In the genomic region with DNA sequence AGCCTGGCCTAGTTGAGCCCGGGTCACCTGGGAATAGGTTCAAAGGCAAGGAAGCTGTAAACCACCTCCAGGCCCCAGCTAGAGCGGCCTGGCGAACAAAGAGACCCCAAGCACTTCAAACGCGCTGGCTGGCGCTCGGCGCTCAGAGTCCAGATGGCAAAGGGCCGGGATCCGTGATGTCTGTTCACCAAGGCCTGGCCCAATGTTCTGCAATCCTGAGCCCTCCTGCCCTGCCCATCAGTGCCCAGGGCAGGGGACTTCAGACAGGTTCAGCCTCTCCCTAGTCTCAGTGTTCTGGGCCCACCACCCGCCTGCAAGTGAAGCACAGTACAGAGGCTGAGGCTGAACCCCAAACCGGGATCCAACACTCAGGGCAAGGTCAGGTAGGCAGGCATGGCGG, we compare ENCODE assay signal across 10 mouse cellular contexts. TPM values are rescaled to one million over a fixed set of nuclear protein-coding genes. Genes with fewer than 3 reads are reported as not detected.
DNase-seq lines count a peak whose midpoint lies in the region; ATAC-seq and TF ChIP-seq lines count a peak whose summit lies in the region.
"Had no signal": no experiment of that assay in that cellular context is flagged by ENCODE, and none has a peak within 500 bp of the region (broad histone marks: within the 10 kb centered on the region; RNA-seq: fewer than 3 reads in every experiment).

No protein-coding gene starts in this region.

- H3K4me2 ChIP-seq in heart, embryonic 16.5 days (ENCODE audit: low read depth, low read length), result peak overlapping the region; percentile 86
- H3K4me2 ChIP-seq in hindbrain, postnatal 0 days (ENCODE audit: low read depth, low read length), result peak overlapping the region; percentile 83; the same call in 1 of the 2 replicates

- H3K4me1 ChIP-seq in heart, embryonic 16.5 days (ENCODE audit: control insufficient read depth, insufficient read depth, low read length), result peaks cover 6% of the 10 kb centered on the region; the same call in 1 of the 2 replicates
- H3K4me1 ChIP-seq in cortical plate, adult 2 months (ENCODE audit: control insufficient read depth, insufficient read depth, low read length), result no peaks in the 10 kb centered on the region
- no peaks in the 10 kb centered on the region for H3K4me1 ChIP-seq in hindbrain, postnatal 0 days (ENCODE audit: insufficient read depth, low read length)

- TF ChIP-seq CTCF in cortical plate, adult 2 months (IDR thresholded peaks at IDR 0.05; ENCODE audit: extremely low read depth, insufficient read depth, low read length), result no peak
- TF ChIP-seq CTCF in hindbrain, postnatal 0 days (IDR thresholded peaks at IDR 0.05; ENCODE audit: low read depth), result no peak

- no peaks in the 10 kb centered on the region for H3K9me3 ChIP-seq in heart, embryonic 16.5 days (replicated peaks; ENCODE audit: control insufficient read depth, low read length)
- H3K9me3 ChIP-seq in hindbrain, postnatal 0 days (ENCODE audit: low read length), result no peaks in the 10 kb centered on the region

- no peaks in the 10 kb centered on the region for H3K36me3 ChIP-seq in heart, embryonic 16.5 days (ENCODE audit: control insufficient read depth, insufficient read depth)
- H3K36me3 ChIP-seq in hindbrain, postnatal 0 days (ENCODE audit: insufficient read depth, low read length), result no peaks in the 10 kb centered on the region

- no peak for DNase-seq in heart, adult 8-10 months (ENCODE audit: low spot score)
- no peak for DNase-seq in hindbrain, postnatal 0 days (ENCODE audit: low spot score)
- peak; percentile 60 for DNase-seq in neural tube, embryonic 10.5 days (ENCODE audit: extremely low spot score, low spot score)
- DNase-seq in left cerebral cortex, adult 11 months (ENCODE audit: low spot score), result no peak
- DNase-seq in adrenal gland, postnatal 4 days (ENCODE audit: low spot score in 2 of 2), result no peak
- no peak for DNase-seq in thymus, postnatal 25 days

- no peak for ATAC-seq in heart, embryonic 16.5 days (replicated peaks; ENCODE audit: extremely low read depth, insufficient read depth, low FRiP score)
- no peak for ATAC-seq in hindbrain, postnatal 0 days
- ATAC-seq: Patski had no signal

- H3K27ac ChIP-seq in heart, embryonic 16.5 days (ENCODE audit: low read length), result no peak overlapping the region
- no peak overlapping the region for H3K27ac ChIP-seq in cortical plate, adult 2 months (ENCODE audit: insufficient read depth, low read length)
- H3K27ac ChIP-seq in hindbrain, postnatal 0 days, result no peak overlapping the region

- H3K4me3 ChIP-seq in heart, embryonic 16.5 days (ENCODE audit: low read length), result peak overlapping the region; percentile 57
- H3K4me3 ChIP-seq in cortical plate, adult 2 months (ENCODE audit: insufficient read depth, low read length), result peak overlapping the region; percentile 67; the same call in 1 of the 2 replicates
- peak overlapping the region; percentile 41; the same call in 1 of the 2 replicates for H3K4me3 ChIP-seq in hindbrain, postnatal 0 days (ENCODE audit: low read length)
- H3K4me3 ChIP-seq: erythroblast, embryonic 14.5 days had no signal

- TF ChIP-seq POLR2A in cortical plate, adult 2 months (IDR thresholded peaks at IDR 0.05; ENCODE audit: extremely low read depth, insufficient read depth, low read length), result no peak

- H3K27me3 ChIP-seq in heart, embryonic 16.5 days (ENCODE audit: control insufficient read depth, insufficient read depth, low read length), result peaks cover 52% of the 10 kb centered on the region
- peaks cover 36% of the 10 kb centered on the region for H3K27me3 ChIP-seq in hindbrain, postnatal 0 days (ENCODE audit: insufficient read depth, low read length)

- WGBS in heart, embryonic 16.5 days, result 54% methylated on average over 13 of the region's 13 CpGs
- WGBS in hindbrain, postnatal 0 days, result 28% methylated on average over 13 of the region's 13 CpGs

- H3K9ac ChIP-seq in heart, embryonic 16.5 days (ENCODE audit: low read length), result no peak overlapping the region
- H3K9ac ChIP-seq in hindbrain, postnatal 0 days (replicated peaks; ENCODE audit: low read length), result no peak overlapping the region

RNA-seq across cellular contexts. Expression of gene Twist2, which starts 0.9 kb away (rescaled TPM):
- 2.1 and 2.6 TPM in 2 replicates for polyA plus RNA-seq in heart, embryonic 16.5 days (2015; fragmentation: Nextera tagmentation; extraction: Ambion mirVana)
- 1 to 10 TPM in 3 of 4 experiments, under 1 TPM in 1; 1.00 to 1.8 (median 1.2) TPM for total RNA-seq in heart, adult 8-10 months (2022)
- 1.2 and 1.6 TPM in 2 replicates for polyA plus RNA-seq in cortical plate, adult 2 months (2012; rRNA removed)
- 2.3 and 3.0 TPM in 2 replicates for total RNA-seq in hindbrain, postnatal 0 days (2014; rRNA removed)
- polyA plus RNA-seq in hindbrain, postnatal 0 days (2015; fragmentation: Nextera tagmentation; extraction: Ambion mirVana), result 2.3 and 2.4 TPM in 2 replicates
- total RNA-seq in adrenal gland, postnatal 4 days (2021), result 1 to 10 TPM; 8.0 to 8.7 TPM
- polyA plus RNA-seq: erythroblast, embryonic 14.5 days had no signal
